Mouse (Mus musculus) forebrain, embryonic 14.5 days (tissue): ENCODE measurements around the gene Prickle2. TPM values are rescaled to one million over a fixed set of nuclear protein-coding genes. Genes with fewer than 3 reads are reported as not detected.

Source experiments
- ATAC-seq: fragments of 200-750 bp; cut with Nextera tagmentation; 2 replicates; pipeline ENCODE4 v1.8.0; 2017; ENCODE audit warnings: mild to moderate bottlenecking, moderate library complexity
- DNase-seq: peaks from one replicate; pipeline ENCODE4 v3.0.0-alpha.2; 2015; ENCODE audit warnings: low spot score
- H3K27ac ChIP-seq: fragments of 300-500 bp; sonication (generic); 2 replicates; pipeline ENCODE4 v1.5.1; 2014; ENCODE audit warnings: low read depth, mild to moderate bottlenecking, control low read depth, low read length, moderate library complexity
- H3K27me3 ChIP-seq: fragments of 300-500 bp; sonication (generic); replicated peaks from 2 replicates; pipeline ENCODE4 v1.6.1; 2014; ENCODE audit warnings: low read length, control low read depth, mixed read lengths; ENCODE audit not compliant: control insufficient read depth, insufficient read depth
- H3K36me3 ChIP-seq: fragments of 300-500 bp; sonication (generic); 2 replicates; pipeline ENCODE4 v1.6.1; 2014; ENCODE audit warnings: low read length, control low read depth; ENCODE audit not compliant: control insufficient read depth, insufficient read depth
- H3K4me1 ChIP-seq: fragments of 300-500 bp; sonication (generic); 2 replicates; pipeline ENCODE4 v1.6.1; 2014; ENCODE audit warnings: antibody characterized with exemption, low read length, control low read depth; ENCODE audit not compliant: control insufficient read depth, insufficient read depth
- H3K4me2 ChIP-seq: fragments of 300-500 bp; sonication (generic); 2 replicates; pipeline ENCODE4 v1.6.1; 2014; ENCODE audit warnings: mild to moderate bottlenecking, control low read depth, low read length
- H3K4me3 ChIP-seq: fragments of 300-500 bp; sonication (generic); 2 replicates; pipeline ENCODE4 v1.5.1; 2014; ENCODE audit warnings: low read depth, low read length, control low read depth
- H3K9ac ChIP-seq: fragments of 300-500 bp; sonication (generic); 2 replicates; pipeline ENCODE4 v1.6.1; 2014; ENCODE audit warnings: mild to moderate bottlenecking, low read length, control low read depth, moderate library complexity
- H3K9me3 ChIP-seq: fragments of 300-500 bp; sonication (generic); replicated peaks from 2 replicates; pipeline ENCODE4 v1.6.1; 2016; ENCODE audit warnings: low read length, control low read depth, mixed read lengths; ENCODE audit not compliant: control insufficient read depth
- WGBS: fragments of 180-500 bp; shearing (Covaris S2); extraction: QIAGEN DNeasy Blood & Tissue Kit; methylation state at CpG from one replicate; pipeline ENCODE4 v1.1.7; 2014; 5-methylcytosine and 5-hydroxymethylcytosine counted together
- polyA plus RNA-seq: library from polyadenylated mRNA; unstranded; fragments of >200 nt; fragmentation: Nextera tagmentation; extraction: Ambion mirVana; gene quantifications from 2 replicates; pipeline ENCODE4 v1.2.1, GENCODE M21; 2014

Gene Prickle2
- polyA plus RNA-seq, 1 experiment from 2014 or later = 5.5 TPM

DNA sequence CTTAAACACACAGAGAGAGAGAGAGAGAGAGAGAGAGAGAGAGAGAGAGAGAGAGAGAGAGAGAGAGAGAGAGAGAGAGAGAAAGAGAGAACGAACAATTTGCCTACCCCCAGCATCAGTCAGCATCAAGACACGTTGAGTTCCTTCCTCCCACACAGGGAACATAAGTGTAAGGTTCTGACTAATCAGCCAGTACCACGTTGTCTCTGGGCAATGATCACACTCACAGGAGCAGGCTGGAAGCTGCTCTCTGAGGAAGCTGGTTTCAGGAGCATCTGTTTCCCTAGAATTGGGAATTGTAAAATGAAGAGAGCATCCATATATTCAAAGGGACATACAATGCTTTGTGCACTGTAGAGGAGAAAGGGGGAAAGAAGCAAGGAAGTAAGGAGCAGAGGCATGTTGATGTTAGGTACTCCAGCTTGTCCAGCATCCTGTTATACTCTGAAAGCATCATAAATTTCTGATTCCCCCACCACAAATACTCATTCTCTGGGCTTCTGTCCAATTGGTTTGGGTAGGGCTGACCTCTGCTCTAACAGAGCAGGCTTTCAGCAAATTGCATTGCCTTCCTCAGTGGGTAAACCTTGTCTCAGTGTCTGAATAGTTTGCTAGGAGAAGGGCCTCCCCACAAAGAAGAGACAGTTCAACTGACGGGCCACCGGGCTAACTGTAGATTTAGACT is 116.4 kb downstream of the Prickle2 start:
- Histone ChIP-seq H3K4me2 (no peak overlapping the region), H3K9me3 (no peaks in the 10 kb centered on the region), H3K4me1 (no peaks in the 10 kb centered on the region), H3K9ac (no peak overlapping the region), H3K27me3 (no peaks in the 10 kb centered on the region), H3K27ac (no peak overlapping the region), H3K4me3 (no peak overlapping the region), H3K36me3 (no peaks in the 10 kb centered on the region)
- DNase-seq (no peak), ATAC-seq (no peak)
- WGBS = 83% methylated on average over 5 of the region's 5 CpGs

DNA sequence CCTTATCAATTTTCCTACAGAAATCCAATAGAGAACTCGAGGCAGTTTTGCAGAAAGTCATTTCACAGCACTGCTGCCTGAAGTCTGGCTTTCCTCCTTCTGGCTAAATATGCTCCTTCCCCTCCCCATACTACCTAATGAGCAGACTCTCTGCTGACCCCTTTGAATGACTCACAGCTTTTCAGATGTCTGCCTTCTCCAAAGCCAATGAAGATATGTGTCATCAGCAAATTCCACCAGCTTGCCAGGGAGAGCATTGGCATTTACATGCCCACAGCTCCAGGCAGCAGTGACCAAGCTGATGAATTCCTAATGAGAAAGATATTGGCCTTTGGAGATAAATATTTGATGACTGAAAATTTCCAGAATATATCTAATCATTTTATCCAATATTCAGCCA is 121.9 kb downstream of the Prickle2 start:
- no peaks in the 10 kb centered on the region for H3K9me3 ChIP-seq
- no peaks in the 10 kb centered on the region for H3K27me3 ChIP-seq
- ATAC-seq (no peak), DNase-seq (no peak)
- no peak overlapping the region for H3K4me2 ChIP-seq
- no peak overlapping the region for H3K27ac ChIP-seq
- WGBS = 67% methylated on average over 1 of the region's 1 CpGs
- no peak overlapping the region for H3K9ac ChIP-seq
- no peaks in the 10 kb centered on the region for H3K4me1 ChIP-seq
- H3K4me3 ChIP-seq = no peak overlapping the region
- no peaks in the 10 kb centered on the region for H3K36me3 ChIP-seq

DNA sequence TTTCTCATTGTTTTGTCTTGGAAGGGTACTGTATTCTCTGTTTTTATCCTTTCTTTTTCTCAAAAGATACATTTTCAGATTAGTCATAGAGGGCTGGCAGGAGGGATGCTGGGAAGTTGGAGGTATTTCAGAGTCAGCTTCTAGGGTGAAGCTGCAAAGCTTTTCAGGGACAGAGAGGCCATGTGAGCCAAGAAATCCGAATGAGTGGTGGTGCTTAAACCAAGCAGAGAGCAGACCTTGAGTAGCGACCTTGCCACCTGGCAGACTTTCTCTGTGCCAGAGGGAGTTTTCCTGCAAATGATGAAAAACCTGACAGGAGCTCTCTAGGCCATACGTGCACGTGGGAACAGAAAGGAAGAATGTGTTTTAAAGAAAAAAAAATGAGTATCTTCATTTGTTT is 130.7 kb downstream of the Prickle2 start:
- Histone ChIP-seq H3K4me1 (no peaks in the 10 kb centered on the region; the same call in 1 of the 2 replicates), H3K36me3 (no peaks in the 10 kb centered on the region), H3K9ac (no peak overlapping the region), H3K4me3 (no peak overlapping the region), H3K9me3 (no peaks in the 10 kb centered on the region), H3K27me3 (no peaks in the 10 kb centered on the region), H3K4me2 (no peak overlapping the region), H3K27ac (no peak overlapping the region)
- WGBS = 79% methylated on average over 4 of the region's 4 CpGs
- ATAC-seq (no peak), DNase-seq (no peak)

DNA sequence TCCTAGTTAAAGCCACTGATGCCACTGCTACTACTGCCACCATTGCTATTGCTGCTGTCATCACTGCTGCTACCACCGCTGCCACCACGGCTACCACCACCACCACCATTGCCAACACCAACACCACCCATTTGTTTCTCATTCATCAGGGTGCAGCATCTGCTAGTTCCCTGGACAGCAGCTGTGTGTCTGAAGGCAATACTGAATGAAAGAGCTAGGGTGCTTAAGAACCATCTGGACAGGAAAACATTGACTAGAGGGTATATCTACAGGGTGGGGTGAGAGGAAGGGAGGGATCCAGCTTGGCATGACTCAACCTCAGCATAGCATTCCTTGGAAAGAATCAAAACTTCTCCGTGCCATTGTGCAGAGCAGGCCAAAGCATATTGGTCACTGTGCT is 133.8 kb downstream of the Prickle2 start:
- peaks cover 7% of the 10 kb centered on the region; the same call in 1 of the 2 replicates for H3K4me1 ChIP-seq
- no peak overlapping the region for H3K9ac ChIP-seq
- H3K9me3 ChIP-seq = no peaks in the 10 kb centered on the region
- WGBS = 81% methylated on average over 3 of the region's 3 CpGs
- no peak overlapping the region for H3K4me2 ChIP-seq
- DNase-seq = no peak
- H3K4me3 ChIP-seq = no peak overlapping the region
- no peak overlapping the region for H3K27ac ChIP-seq
- H3K36me3 ChIP-seq = no peaks in the 10 kb centered on the region
- no peak for ATAC-seq
- H3K27me3 ChIP-seq = no peaks in the 10 kb centered on the region

DNA sequence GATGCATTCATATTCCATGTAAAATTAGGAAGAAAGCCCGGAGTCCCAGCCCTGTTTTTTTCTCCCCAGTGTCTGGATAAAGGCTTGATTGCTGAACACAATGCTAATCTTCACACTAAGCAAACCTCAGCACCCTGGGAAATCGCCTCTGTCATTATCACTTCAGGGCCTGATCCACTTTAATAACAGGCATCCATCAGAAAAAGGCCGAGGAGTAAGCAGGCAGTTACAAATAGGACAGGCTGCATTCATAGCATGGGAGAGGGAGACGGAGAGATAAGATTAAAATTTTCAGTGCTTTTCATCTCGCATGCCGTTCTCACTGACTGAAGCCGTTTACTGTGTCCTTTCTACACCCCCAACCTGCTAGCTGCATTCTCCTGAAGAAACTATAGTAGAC is 135.9 kb downstream of the Prickle2 start:
- ATAC-seq (no peak), DNase-seq (peak; percentile 42)
- Histone ChIP-seq H3K27ac (no peak overlapping the region), H3K9ac (0 out of 2 replicates have a peak overlapping the region, but pooled peaks have one; percentile 10), H3K36me3 (no peaks in the 10 kb centered on the region), H3K4me1 (peaks cover 7% of the 10 kb centered on the region; the same call in 1 of the 2 replicates), H3K4me2 (no peak overlapping the region), H3K9me3 (no peaks in the 10 kb centered on the region), H3K27me3 (no peaks in the 10 kb centered on the region), H3K4me3 (no peak overlapping the region)
- 22% methylated on average over 7 of the region's 7 CpGs for WGBS

DNA sequence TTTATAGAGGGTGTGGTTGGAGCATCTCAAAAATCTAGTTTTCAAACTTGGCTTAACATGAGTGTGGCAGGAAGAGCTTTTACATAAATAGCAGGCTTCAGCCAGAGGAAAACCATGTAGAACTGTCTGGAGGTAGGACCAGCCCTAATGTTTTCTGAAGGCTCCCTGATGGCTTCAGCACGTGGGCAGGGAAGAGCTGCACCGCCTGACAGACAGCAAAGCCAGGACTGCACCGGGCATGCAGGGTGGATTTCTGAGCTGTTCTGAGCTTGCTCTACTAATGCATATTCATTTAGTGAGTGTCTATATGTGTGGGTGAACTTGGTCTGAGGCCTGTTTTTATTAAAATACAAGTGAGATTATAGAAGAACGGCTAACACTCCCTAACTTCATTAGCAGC is 136.7 kb downstream of the Prickle2 start:
- H3K4me3 ChIP-seq = no peak overlapping the region
- 30% methylated on average over 4 of the region's 4 CpGs for WGBS
- DNase-seq (no peak), ATAC-seq (no peak)
- H3K36me3 ChIP-seq = no peaks in the 10 kb centered on the region
- H3K9ac ChIP-seq = no peak overlapping the region
- H3K27ac ChIP-seq = no peak overlapping the region
- H3K4me2 ChIP-seq = no peak overlapping the region
- H3K4me1 ChIP-seq = peaks cover 7% of the 10 kb centered on the region; the same call in 1 of the 2 replicates
- no peaks in the 10 kb centered on the region for H3K9me3 ChIP-seq
- H3K27me3 ChIP-seq = no peaks in the 10 kb centered on the region

DNA sequence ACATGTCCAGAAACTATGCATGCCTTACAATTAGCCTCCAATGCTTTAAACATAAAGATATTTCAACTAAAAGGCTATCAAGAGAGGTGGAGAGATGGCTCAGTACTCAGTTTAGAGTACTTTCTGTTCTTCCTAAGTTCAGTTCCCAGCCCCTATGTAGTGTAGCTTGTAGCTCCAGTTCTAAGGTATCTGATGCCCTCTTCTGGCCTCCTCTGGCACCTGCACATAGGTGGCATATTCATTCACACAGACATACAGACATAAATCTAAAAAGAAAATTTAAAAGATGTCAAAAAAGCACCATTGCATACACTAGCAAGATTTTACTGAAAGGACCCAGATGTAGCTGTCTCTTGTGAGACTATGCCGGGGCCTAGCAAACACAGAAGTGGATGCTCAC is 146.7 kb downstream of the Prickle2 start:
- 100% methylated on average over 1 of the region's 1 CpGs for WGBS
- no peaks in the 10 kb centered on the region for H3K36me3 ChIP-seq
- no peak overlapping the region for H3K9ac ChIP-seq
- DNase-seq (no peak), ATAC-seq (no peak)
- H3K4me3 ChIP-seq = no peak overlapping the region
- no peak overlapping the region for H3K4me2 ChIP-seq
- H3K27me3 ChIP-seq = no peaks in the 10 kb centered on the region
- H3K4me1 ChIP-seq = no peaks in the 10 kb centered on the region
- H3K9me3 ChIP-seq = no peaks in the 10 kb centered on the region
- H3K27ac ChIP-seq = no peak overlapping the region

DNA sequence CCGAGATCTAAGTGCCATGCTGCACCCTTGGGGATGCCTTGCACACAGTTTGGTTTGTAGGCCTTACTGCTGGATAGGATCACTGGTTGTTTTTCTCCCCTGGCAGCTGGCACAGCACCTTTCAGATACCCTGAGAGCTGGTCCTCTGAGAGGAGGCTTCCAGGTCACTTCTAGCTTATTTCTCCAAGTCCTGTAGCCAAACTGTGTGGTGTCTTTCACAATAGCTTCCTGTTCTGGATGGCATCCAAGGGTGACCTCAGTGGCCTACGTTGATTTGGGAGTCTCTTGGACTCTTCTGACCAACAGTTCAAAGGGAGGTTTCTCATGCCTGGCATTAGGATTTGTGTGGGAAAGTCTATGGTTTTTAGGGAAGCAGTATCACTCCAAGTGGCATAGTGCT is 150.3 kb downstream of the Prickle2 start:
- no peaks in the 10 kb centered on the region for H3K9me3 ChIP-seq
- DNase-seq = no peak
- 73% methylated on average over 2 of the region's 2 CpGs for WGBS

DNA sequence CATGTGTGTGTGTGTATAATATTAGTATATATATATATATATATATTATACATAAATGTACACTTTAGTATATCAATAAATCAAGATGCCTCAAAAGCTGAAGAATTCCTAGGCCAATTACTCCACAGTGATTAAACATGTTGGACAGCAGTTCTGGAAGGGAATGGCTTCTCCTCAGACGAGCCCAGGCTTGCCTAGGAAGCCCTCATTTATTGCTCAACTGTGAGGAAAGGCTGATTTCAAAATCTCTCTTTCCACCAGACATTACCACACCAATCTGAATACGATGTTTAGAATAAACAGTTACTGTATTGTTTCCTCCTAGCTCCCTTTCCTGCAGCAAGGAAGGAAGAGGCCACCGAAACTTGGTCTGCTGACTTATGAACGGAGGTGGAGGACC is 152.9 kb downstream of the Prickle2 start:
- Histone ChIP-seq H3K9me3 (no peaks in the 10 kb centered on the region), H3K9ac (no peak overlapping the region), H3K4me2 (no peak overlapping the region), H3K36me3 (no peaks in the 10 kb centered on the region), H3K4me3 (no peak overlapping the region), H3K4me1 (no peaks in the 10 kb centered on the region), H3K27ac (no peak overlapping the region), H3K27me3 (no peaks in the 10 kb centered on the region)
- DNase-seq = no peak
- WGBS = 89% methylated on average over 4 of the region's 4 CpGs
- no peak for ATAC-seq

More for the DNA sequence above, 150.3 kb downstream of the Prickle2 start:
- no peak for ATAC-seq
- no peak overlapping the region for H3K4me2 ChIP-seq
- H3K4me1 ChIP-seq = no peaks in the 10 kb centered on the region
- H3K9ac ChIP-seq = no peak overlapping the region
- no peak overlapping the region for H3K27ac ChIP-seq
- no peaks in the 10 kb centered on the region for H3K36me3 ChIP-seq
- no peak overlapping the region for H3K4me3 ChIP-seq
- no peaks in the 10 kb centered on the region for H3K27me3 ChIP-seq
